Mouse (Mus musculus): Measurements from ENCODE around the gene Tcf7l2.

Tcf7l2 gene

DNA sequence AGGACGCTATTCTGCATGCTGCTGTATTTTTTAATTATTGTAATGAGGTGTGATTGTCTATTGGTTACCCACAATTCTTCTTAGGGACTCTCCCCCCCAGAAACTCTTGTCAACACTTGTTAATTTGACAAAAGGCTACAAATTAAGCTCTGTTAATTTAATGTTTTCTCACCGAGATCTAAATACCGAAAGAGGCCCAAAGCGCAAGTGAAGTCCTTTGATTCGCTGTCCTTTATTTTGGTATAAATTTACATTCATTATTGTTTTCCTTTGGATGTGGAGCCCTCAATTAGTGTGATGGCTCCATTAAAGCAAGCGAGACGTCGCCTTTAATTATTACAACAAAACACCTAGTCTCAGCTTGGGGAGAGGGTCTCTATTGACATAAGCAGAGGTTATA, 170.3 kb downstream of the Tcf7l2 start:
- no peak for DNase-seq (ENCODE audit: low spot score in 2 of 2)

DNA sequence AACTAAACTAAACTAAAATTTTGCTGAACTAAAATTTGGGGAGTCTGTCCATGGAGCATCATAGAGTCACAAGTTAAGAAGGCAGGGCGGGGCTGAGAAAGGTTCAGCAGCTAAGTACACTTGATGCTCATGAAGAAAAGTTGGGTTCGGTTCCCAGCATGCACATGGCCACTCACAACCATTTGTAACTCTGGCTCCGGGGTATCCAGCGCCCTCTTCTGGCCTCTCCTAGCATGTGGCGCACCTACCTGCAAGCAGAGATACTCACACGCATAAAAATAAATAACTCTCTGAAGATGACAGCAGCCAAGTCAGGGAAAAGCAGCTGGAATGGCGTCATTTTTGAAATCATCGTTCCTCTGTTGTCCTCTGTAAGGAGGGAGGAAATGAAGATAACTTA, 171.2 kb downstream of the Tcf7l2 start:
- no peak for DNase-seq (ENCODE audit: low spot score in 2 of 2)

DNA sequence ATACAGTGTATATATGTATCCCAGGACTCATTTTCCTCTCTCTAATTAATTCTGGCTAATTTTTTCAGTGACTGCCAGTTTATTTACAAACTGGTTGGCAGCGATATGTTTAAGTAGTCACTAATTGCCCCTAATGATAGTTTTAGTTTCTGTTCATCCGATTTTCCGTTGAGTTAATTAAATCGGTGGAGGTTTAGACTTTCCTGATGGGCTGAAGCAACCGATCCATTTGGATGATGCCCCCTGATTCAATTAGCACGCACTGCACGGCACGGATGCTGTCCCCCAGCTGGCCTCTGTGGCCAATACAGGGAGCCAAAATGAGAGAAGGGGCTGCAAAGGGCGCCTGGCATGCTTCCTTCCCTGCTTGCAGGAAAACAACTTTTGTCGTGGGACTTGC, 172.0 kb downstream of the Tcf7l2 start:
- no peak for DNase-seq (ENCODE audit: low spot score in 2 of 2)

DNA sequence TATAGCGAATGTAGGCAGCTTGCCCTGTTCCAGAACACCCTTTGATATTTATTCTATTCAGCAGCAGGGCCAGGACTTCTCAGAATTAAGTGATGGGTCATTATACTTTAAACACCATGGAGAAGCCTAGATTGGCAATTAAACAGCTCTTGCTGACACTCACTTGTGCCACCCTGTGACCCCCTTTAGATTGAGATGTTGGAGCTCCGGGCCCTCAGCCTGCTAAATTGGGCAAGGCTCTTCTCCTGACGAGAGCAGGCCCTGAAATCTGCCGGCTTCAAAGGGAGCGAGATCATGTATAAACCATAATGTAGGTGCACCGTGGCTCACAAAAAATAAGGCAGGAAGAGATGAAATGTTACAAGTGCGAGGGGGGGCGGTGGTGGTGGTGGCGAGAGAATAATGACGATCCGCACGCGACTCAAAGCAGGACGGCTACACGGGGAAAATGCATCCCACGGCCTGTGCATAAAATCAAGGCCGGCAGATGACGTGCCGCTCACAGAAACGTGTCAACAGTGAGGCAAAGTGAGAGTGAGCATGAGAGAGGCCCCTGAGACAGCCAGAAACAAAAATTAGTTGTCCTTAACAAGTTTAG, 173.1 kb downstream of the Tcf7l2 start:
- DNase-seq (ENCODE audit: low spot score in 2 of 2): no peak

DNA sequence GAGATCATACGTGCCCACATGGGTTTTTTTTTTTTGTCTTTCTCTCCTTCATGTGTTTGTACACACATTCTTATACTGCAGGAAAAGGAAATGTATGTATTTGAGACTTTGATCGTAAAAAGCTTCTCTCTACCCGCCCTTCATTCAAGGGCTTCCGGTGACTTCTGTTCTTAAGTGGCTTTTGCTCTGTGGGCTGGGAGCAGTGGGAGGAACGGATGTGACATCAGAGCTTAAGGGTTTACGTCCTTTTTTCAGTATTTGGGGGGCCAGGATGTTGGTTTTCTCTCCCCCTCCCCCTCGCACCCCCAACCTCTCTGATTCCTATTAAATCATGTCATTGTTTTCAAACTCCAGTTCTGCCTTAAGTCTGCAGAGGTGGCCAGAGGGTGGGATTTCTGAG, 173.9 kb downstream of the Tcf7l2 start:
- DNase-seq (ENCODE audit: low spot score in 2 of 2): no peak

DNA sequence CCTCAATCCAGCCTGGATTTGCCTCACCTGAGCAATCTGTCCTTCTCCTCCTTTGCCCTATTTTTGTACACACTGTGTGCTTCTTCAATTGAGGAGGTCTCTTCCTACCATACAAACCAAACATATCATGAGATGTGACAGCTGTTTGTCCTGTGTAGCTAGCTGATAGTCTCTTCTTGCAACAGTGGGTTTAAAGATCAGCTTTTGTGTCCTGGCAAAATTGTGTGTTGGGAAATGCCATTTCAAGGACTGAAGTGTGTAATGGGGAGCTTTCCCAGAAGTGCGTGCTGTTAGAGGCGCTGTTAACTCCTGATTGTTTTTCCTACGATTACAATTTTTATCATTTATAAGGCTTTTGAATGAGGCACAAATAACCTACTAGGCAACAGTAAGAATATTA, 174.6 kb downstream of the Tcf7l2 start:
- no peak for DNase-seq (ENCODE audit: low spot score in 2 of 2)

DNA sequence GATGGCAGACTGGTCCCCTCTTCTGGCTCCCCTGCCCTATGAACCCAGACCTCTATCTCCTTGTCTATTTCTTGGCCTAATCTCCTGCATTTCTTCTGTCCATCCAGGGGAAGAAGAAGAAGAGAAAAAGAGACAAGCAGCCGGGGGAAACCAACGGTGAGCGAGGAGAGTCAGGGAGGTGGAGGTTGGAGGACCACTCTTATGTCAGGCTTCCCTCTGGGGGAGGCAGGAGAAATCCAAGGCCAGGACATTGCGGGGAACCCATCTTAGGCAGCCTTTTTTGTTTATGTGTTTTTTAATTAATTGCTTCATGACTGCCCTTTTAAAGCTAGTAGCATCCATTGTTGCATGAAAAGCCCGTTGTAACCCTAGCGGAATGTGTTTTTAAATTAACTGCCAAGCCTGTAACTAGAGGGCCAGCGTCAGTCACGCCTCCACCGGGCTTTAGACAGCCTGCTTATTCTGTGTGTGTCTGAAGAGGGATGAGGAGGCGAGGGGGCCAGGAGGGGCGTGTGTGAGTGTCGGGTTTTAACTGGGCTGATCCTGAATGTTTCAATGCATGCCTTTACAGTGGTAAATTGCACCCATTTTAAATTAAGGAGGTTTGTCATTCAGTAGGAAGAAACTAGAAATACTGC, 182.3 kb downstream of the Tcf7l2 start:
- DNase-seq (ENCODE audit: low spot score in 2 of 2): no peak

DNA sequence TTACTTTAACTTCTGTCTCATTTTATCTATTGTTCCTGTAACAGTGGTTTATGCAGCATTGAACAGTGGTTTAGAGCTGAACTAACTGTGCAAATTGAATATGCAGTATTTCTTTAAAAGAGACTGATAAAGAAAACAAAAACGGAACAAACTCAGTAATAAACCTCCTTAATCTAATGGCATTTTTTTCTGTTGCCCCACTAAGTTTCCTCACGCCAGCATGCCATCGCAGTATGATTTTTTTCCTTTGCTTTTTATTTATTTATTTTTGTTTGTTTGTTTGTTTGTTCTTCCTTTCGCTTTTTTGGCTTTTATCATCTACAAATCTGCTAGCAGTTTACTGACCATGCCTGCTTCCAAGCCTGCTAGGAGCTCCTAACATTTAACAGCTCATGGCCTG, 183.2 kb downstream of the Tcf7l2 start:
- DNase-seq (ENCODE audit: low spot score in 2 of 2): no peak

DNA sequence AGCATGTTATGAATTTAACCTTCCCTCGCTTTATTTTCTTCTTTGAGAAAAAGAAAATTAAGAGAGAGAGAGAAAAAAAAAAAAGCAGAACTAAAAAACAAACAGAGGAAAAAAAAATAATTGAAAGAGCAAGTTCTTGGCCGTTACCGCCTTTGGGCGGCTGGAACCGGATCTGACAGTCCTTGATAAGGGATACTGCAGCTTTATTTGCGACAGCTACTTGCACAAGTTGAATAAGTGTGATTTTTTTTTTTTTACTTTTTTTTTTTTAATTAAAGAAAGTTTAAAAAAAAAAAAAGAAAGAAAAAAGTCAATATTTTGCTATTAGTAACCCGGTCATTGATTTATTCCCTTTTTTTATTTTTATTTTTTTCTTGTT, 183.8 kb downstream of the Tcf7l2 start:
- DNase-seq (ENCODE audit: low spot score in 2 of 2): no peak

DNA sequence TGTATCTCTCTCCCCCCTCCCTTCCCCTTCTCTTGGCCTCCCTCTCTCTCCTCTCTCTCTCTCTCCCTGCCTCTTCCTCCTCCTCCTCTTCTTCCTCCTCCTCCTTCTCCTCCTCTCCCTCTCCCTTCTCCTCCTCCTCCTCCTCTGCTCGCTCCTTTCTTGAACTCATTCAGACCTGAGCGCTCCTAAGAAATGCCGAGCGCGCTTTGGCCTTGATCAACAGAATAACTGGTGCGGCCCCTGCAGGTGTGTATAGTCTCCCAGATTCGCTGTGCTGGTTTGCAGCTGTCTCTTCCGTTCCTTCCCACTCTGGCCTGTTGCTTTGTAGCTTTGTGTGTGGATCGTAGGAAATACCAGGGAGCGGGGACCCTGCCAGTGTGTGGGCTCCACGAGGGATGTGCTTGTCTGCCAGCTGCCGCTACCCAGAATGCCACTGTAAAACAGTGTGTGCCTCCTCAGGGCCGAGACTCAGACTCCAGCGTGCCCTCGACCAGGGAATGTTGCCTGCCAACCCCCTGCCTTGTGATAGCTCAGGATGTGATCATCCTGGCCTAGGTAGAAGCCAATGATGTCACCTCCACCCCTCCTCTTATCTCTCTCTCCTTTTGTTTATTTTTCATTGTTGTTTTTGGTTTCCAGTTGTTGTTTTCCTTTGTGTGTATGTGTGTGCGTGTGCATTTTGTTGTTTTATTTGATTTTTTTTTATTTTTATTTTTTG, 184.3 kb downstream of the Tcf7l2 start:
- no peak for DNase-seq (ENCODE audit: low spot score in 2 of 2)

DNA sequence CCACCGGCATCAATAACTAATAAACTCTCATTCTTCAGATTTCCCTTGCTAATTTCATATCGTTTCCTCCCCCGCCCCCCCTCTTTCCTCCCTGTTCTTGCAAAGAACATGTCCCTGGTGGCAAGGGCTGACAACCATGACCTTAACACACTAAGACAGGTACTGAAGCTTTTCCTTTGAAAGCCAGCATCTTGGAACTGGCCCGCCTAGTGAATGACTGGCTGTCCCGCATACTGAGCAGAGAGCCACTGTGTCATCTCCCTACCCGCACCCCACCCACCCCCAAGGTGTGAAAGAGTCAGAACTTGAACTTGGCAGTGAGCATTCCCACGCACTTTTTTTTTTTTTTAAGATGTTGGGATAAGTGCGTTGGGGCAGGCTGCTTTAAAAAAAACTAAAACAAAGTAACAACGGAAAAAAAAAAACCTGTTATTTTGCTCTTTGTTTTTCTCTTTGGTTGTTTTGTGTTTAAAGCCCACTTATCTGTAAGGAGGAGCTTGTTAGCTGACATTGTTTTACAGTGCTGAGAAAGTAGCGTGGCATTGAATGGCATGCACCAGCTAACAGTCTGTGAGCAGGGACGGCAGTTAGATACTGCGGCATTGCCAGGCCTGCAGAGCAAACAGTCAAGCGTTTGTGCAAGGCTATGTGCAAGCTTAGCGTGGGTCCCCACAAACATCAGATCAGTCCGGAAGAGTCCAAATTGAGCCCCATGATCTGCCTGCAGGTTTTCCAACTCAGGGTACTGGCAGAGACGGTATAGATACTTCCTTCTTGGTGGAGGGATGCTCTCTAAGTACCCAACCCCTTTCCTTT, 185.4 kb downstream of the Tcf7l2 start:
- DNase-seq (ENCODE audit: low spot score in 2 of 2): no peak

DNA sequence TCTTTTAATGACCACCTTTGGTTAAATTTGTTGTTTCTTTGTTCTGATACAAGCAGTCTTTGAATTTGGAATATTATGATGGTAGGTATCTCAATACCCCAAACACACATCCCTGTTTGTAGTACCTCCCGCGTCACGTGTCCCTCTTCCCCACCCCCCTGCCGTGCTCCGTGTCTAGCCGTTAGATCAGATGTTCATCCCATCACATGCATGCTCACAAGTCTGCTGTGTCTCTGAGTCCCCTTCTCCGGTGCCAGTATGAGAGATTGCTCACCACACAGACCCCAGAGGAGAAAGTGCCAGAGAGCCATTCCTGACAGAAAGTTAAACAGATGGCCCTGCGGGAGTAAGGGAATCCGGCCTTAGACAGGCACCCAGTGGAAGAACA, 186.0 kb downstream of the Tcf7l2 start:
- no peak for DNase-seq (ENCODE audit: low spot score in 2 of 2)

DNA sequence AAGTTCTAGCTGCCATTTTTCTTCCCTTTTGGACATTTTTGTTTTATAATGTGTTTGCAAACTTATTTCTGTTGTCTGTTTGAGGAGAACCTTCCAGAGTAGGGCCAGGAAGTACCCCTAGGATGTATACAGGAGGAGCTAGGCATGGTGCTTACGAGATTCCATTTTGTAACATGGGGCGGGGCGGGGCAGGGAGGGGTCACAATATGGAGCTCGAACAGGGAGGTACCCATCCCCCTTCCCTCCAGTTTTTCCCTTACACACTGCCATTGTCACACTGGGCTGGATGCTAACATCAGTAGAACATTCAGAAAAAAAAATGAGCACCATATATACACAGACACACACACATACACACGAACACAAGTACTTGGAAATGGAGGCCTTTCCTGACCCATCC, 187.1 kb downstream of the Tcf7l2 start:
- no peak for DNase-seq (ENCODE audit: low spot score in 2 of 2)

DNA sequence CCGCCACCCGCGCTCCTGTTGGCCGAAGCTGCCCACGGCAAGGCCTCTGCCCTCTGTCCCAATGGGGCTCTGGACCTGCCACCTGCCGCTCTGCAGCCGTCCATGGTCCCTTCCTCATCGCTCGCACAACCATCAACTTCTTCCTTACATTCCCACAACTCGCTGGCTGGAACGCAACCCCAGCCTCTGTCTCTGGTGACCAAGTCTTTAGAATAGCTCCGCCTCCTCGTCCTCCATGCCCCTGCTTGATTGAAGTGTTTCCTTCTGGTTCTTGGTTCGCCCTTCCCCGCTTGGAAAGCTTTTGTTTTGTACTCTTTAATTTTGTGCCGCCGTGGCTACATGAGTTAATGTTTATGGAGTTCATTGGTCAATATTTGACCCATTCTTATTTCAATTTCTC, 190.0 kb downstream of the Tcf7l2 start:
- DNase-seq (ENCODE audit: low spot score in 2 of 2): no peak

DNA sequence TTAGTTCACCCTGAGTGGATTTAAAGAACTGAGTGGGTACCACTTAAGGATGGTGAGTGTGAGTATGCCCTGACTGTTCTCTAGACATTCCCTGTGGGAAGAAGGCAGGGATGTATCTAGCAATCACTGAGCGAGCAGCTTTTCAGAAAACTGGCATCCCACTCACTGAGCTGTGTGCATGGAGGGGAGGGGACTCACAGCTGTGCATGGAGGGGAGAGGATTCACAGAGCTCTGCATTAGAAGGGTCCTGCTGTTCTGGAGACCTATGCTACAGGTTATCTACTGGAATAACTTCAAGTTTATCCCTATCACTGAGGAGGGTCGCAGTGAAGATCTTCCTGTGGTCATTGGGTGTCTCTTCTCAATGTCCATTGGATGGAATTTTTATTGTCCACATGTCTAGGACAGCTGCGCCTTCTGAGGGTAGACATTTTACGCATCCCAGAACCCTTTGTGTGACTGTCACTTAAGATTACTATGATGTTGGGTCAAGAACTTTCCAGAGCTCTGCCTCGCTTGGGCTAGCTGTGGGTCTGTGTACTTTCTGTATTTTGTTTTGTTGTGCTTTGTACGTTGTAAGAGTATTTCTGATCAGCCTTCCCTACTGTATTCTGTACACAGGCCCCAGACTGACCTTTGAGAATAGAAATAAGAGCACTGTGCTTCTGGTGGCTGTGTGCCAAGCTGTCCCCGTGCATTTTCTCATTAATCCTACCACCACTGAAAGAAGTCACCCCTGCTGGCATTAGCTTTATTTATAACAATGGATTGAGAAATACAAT, 192.5 kb downstream of the Tcf7l2 start:
- no peak for DNase-seq (ENCODE audit: low spot score in 2 of 2)

DNA sequence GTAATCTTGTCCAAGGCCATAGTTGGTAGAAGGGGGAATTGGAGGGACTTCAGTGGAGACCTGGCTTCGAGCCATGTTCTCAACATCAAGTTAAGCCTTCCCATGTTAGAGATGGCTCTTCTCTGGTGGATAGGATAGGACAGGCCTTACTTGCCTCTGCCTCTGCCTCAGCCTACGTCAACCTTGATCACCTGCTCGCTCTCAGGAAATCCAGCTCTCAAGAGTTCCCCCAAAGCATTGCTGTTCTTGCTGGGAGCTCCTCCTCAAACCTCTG, 193.0 kb downstream of the Tcf7l2 start:
- DNase-seq (ENCODE audit: low spot score in 2 of 2): no peak

DNA sequence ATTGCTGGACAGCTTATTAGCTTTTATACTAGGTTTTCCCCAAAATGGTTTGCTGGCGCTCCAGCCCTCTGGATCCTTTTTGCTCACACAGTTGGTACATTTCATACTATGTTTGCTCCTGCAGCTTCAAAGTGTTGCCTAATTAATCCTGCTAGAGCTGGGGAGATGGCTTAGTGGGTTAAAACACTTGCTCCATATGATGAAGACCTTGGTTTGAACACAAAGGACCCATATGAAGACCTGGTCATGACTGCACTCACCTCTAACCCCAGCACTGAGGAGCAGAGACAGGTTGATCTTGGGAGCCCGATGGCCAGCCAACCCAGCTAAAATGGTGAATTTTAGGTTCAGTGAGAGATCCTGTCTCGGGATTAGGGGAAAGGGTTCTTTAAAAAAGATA, 195.4 kb downstream of the Tcf7l2 start:
- DNase-seq (ENCODE audit: low spot score in 2 of 2): no peak

DNA sequence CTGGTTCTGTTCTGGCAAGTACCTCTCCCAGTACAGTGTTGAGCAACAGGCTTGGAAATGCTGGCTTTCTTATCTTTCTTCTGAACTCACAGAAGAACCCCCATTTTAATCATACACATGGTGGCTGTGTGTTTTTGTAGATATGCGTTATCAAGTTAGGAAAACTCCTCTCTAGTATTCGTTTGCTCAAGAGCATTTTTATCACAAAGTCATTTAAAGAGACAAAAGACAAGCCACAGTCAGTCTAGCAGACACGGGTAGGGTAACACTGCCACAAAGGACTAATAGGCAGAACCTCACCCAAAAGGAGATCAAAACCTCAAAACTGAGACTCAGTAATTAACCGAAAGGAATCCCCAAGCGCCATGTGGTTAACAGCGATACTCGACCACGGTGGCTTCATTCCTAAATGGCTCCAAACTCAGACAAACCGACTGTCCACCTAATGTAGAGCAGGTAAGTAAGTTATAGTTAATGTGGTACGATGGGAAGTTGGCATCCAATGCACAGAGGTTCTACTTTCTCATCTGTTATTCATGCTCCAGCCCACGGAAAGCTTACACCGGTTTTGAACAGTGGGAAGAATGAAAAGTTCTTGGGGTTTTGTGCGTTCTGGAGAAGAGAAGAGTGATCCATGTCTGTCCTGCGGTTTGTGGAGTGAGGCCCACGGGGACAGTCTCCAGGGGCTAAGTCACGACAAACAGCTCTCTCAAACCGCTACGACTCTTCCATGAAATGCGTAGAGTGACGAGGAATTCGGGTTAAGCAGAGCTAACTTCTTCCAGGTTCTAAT, 196.8 kb downstream of the Tcf7l2 start:
- no peak for DNase-seq (ENCODE audit: low spot score in 2 of 2)

DNA sequence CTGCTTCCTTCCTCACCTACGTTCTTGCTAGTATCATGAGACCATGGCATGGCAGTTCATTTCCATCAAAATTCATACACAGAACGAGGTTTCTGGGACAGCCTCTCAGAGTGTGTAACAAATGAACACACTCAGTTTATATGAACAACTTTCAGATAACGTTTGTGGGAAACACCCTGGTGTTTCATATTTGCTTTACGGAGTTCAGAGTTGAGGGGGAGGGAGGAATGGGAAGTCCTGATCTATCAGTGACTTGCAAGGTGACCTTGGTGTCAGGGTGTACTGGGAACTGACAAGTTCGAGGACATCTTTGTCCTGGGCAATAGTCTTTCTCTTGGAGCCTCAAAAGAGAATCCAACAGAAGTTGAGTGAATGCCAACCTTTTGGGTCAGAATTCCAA, 197.5 kb downstream of the Tcf7l2 start:
- DNase-seq (ENCODE audit: low spot score in 2 of 2): no peak

DNA sequence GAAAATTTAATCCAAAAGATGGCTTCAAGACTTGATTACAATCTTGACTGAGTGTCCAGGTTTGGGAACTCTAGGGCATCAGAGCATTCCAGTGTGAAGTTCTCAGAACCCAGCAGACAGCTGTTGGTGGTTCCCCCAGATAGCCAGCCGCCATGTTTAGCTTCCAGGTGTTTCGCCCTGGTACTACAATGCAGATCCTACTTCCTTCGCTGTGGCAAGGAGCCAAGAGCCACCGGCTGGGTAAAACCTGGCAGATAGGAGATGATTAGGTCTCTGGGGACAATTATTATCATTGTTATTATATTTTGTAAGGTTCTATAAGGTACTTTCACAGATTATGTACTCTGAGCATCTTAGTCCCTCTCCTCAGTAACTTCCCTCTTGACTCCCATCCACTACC, 198.1 kb downstream of the Tcf7l2 start:
- DNase-seq (ENCODE audit: low spot score in 2 of 2): no peak

DNA sequence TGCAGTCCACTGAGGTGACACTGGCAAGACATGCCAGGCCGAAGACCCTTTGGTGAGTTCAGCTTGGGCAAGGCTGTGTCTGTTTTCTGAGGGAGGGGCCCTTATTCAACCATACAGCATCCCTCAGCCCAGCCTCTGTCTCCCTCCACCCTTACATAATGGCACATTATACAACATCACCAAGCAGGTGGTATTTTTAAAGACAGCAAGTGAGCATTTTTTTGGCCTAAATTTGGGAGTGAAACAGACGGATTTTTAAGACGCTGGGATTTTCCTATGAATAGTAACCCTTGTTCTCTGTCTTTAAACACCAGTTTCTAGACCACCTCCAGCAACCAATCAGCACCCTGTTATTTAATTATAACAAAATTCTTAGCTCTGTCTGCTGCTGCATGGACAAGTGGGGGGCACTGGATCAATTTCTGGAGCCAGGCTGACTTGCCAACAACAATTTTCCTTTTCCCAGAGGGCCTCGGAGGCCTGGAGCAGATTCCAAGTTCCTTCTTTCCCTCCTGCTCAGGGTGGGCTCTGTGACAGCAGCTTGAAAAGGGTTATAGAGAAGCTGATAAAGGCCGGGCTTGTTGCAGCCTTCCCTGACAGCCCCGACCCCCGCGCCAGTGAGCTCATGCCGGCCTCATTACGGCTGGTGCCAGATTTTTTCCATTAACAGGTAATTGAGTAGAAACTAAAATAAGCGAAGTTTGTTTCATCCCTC, 199.1 kb downstream of the Tcf7l2 start:
- peak; percentile 33 to 49 for DNase-seq (ENCODE audit: low spot score in 2 of 2)

Data from frontal cortex, postnatal 14 days (tissue).